Mouse (Mus musculus) hematopoietic stem cell, adult 5-6 weeks (primary cell): ENCODE results near the gene Zfp112. TPM values are rescaled to one million over a fixed set of nuclear protein-coding genes. Genes with fewer than 3 reads are reported as not detected.
"Not testable (repeated sequence)": the region's sequence is repeated elsewhere in the genome, so short reads cannot be mapped to it uniquely, and the experiment has no call there.

Experiments
- ATAC-seq, 2 experiments: fragments of 125-278 bp in 1 of 2; replicated peaks in 1 of 2; 2 replicates each; pipeline ENCODE4 v1.8.0; 2016 to 2017; ENCODE audit warnings: inconsistent platforms in 2 of 2, mild to moderate bottlenecking in 2 of 2, moderate number of reproducible peaks in 2 of 2, low read depth in 1 of 2, moderate TSS enrichment in 1 of 2; ENCODE audit not compliant: low FRiP score in 2 of 2, poor library complexity in 2 of 2, severe bottlenecking in 2 of 2, insufficient read depth in 1 of 2, low TSS enrichment in 1 of 2
- total RNA-seq: library from RNA; stranded (forward); fragments of 172-1452, 232-1000 nt; gene quantifications from 2 replicates; pipeline ENCODE4 v1.2.3, GENCODE M21; 2017

Gene Zfp112
- total RNA-seq = 0.60 and 1.1 TPM in 2 replicates

- peak; percentile 49 to 62 for ATAC-seq
Measured at GRCm38 (mm10) chr7:24112156-24112856, at the start of gene Zfp112. TSS of gene Zfp112 (plus strand) at chr7:24112314.

- not testable (repeated sequence) for ATAC-seq
Measured at GRCm38 (mm10) chr7:24074424-24074823, 37.7 kb upstream of the Zfp112 start.

- ATAC-seq = peak; percentile 92 to 94
Measured at GRCm38 (mm10) chr7:24081634-24082431, 30.3 kb upstream of the Zfp112 start, which contains the start of gene Zfp180. TSS of gene Zfp180 (plus strand) at chr7:24081924.

GRCm38 (mm10) chr7:24082457-24083235 is 29.5 kb upstream of the Zfp112 start:
- 0 out of 4 replicates have a peak, but pooled peaks of 1 of the 2 experiments have one; percentile 6 for ATAC-seq

GRCm38 (mm10) chr7:24086871-24087270 is 25.2 kb upstream of the Zfp112 start:
- ATAC-seq = no peak

- no peak for ATAC-seq
Measured at GRCm38 (mm10) chr7:24087485-24088125, 24.5 kb upstream of the Zfp112 start.

- no peak for ATAC-seq
Measured at GRCm38 (mm10) chr7:24104403-24104802, 7.7 kb upstream of the Zfp112 start.

GRCm38 (mm10) chr7:24105144-24105703 is 6.9 kb upstream of the Zfp112 start:
- 0 out of 4 replicates have a peak, but pooled peaks of 1 of the 2 experiments have one; percentile 17 for ATAC-seq

GRCm38 (mm10) chr7:24110839-24111238 is 1.3 kb upstream of the Zfp112 start:
- no peak for ATAC-seq

- ATAC-seq = no peak
Measured at GRCm38 (mm10) chr7:24111772-24112155, 350 bp upstream of the Zfp112 start.

- ATAC-seq = peak; percentile 73 to 75
Measured at GRCm38 (mm10) chr7:24113001-24113400, 887 bp downstream of the Zfp112 start.

- no peak for ATAC-seq
Measured at GRCm38 (mm10) chr7:24116655-24117054, 4.5 kb downstream of the Zfp112 start.

GRCm38 (mm10) chr7:24133425-24133995 is 21.4 kb downstream of the Zfp112 start:
- no peak for ATAC-seq

GRCm38 (mm10) chr7:24133996-24134828 is 22.1 kb downstream of the Zfp112 start, which contains the start of gene Zfp235:
TSS of gene Zfp235 (plus strand) at chr7:24134169.
- peak; percentile 100 for ATAC-seq

- ATAC-seq = peak; percentile 91 to 94
Measured at GRCm38 (mm10) chr7:24142566-24142965, 30.5 kb downstream of the Zfp112 start.

- ATAC-seq = peak; percentile 42 to 66; a peak in 2 of 4 replicates
Measured at GRCm38 (mm10) chr7:24153272-24153671, 41.2 kb downstream of the Zfp112 start.
